Mouse (Mus musculus): Measurements from ENCODE around the gene Hils1. TPM values are rescaled to one million over a fixed set of nuclear protein-coding genes. Genes with fewer than 3 reads are reported as not detected.
A peak's percentile ranks its signal among the peaks of the same experiment; 100 is the strongest.

The Hils1 gene
- polyA plus RNA-seq (2014; fragmentation: Nextera tagmentation; extraction: Ambion mirVana), result not detected in 2 replicates

- WGBS, result 66% methylated on average over 4 of the region's 4 CpGs
- no peaks in the 10 kb centered on the region for H3K27me3 ChIP-seq (ENCODE audit: control insufficient read depth, insufficient read depth, low read length)
- DNase-seq, result no peak
Observed at GRCm38 (mm10) chr11:94967419-94967818, at the start of gene Hils1. Hils1 (plus strand) TSS chr11:94967593.

DNA sequence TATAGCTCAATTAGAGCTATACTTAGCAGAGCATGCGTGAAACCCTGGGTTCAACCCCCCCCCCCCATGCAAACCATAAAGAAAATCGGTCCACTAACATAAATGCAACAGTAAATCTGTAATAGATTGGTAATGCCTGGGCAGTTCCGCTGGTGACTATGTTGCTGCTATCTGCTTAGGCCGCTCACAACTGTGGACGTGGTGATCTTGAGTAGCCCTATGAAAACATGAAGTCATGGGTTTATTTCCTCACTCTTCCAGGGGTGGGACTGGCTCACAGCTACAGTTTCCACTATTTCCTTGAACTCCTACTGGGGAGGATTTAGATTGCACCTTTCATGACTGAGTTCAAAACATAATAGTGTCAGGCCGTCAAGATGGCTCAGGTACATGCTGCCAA, 49.7 kb upstream of the Hils1 start:
- no peaks in the 10 kb centered on the region for H3K36me3 ChIP-seq (ENCODE audit: control insufficient read depth, insufficient read depth, low read length)
- H3K9me3 ChIP-seq (ENCODE audit: control insufficient read depth, low read length), result no peaks in the 10 kb centered on the region
- 82% methylated on average over 6 of the region's 6 CpGs for WGBS
- ATAC-seq (ENCODE audit: low FRiP score, low TSS enrichment) (no peak), DNase-seq (no peak)
- H3K9ac ChIP-seq (replicated peaks; ENCODE audit: low read length), result no peak overlapping the region
- H3K4me2 ChIP-seq (ENCODE audit: low read length), result no peak overlapping the region
- no peaks in the 10 kb centered on the region for H3K4me1 ChIP-seq (ENCODE audit: control insufficient read depth, insufficient read depth, low read length)
- H3K27me3 ChIP-seq (ENCODE audit: control insufficient read depth, insufficient read depth, low read length), result no peaks in the 10 kb centered on the region
- H3K27ac ChIP-seq (replicated peaks; ENCODE audit: low read depth, low read length), result no peak overlapping the region
- H3K4me3 ChIP-seq (replicated peaks; ENCODE audit: low read depth, low read length), result no peak overlapping the region

More at GRCm38 (mm10) chr11:94967419-94967818, at the start of gene Hils1:
- H3K4me1 ChIP-seq (ENCODE audit: control insufficient read depth, insufficient read depth, low read length), result no peaks in the 10 kb centered on the region
- no peak for ATAC-seq (ENCODE audit: low FRiP score, low TSS enrichment)
- H3K4me2 ChIP-seq (ENCODE audit: low read length), result no peak within 1 kb of the TSS
- H3K36me3 ChIP-seq (ENCODE audit: control insufficient read depth, insufficient read depth, low read length), result no peaks in the 10 kb centered on the region
- H3K27ac ChIP-seq (replicated peaks; ENCODE audit: low read depth, low read length), result no peak within 1 kb of the TSS
- H3K9me3 ChIP-seq (ENCODE audit: control insufficient read depth, low read length), result no peaks in the 10 kb centered on the region
- no peak within 1 kb of the TSS for H3K4me3 ChIP-seq (replicated peaks; ENCODE audit: low read depth, low read length)
- H3K9ac ChIP-seq (replicated peaks; ENCODE audit: low read length), result no peak within 1 kb of the TSS

- H3K27me3 ChIP-seq (ENCODE audit: control insufficient read depth, insufficient read depth, low read length), result no peaks in the 10 kb centered on the region
- no peak overlapping the region for H3K9ac ChIP-seq (replicated peaks; ENCODE audit: low read length)
- WGBS, result 74% methylated on average over 6 of the region's 6 CpGs
- H3K4me3 ChIP-seq (replicated peaks; ENCODE audit: low read depth, low read length), result no peak overlapping the region
- no peak overlapping the region for H3K4me2 ChIP-seq (ENCODE audit: low read length)
- no peak for DNase-seq
- H3K9me3 ChIP-seq (ENCODE audit: control insufficient read depth, low read length), result no peaks in the 10 kb centered on the region
- H3K36me3 ChIP-seq (ENCODE audit: control insufficient read depth, insufficient read depth, low read length), result no peaks in the 10 kb centered on the region
- no peak overlapping the region for H3K27ac ChIP-seq (replicated peaks; ENCODE audit: low read depth, low read length)
- H3K4me1 ChIP-seq (ENCODE audit: control insufficient read depth, insufficient read depth, low read length), result no peaks in the 10 kb centered on the region
- ATAC-seq (ENCODE audit: low FRiP score, low TSS enrichment), result no peak
Observed at GRCm38 (mm10) chr11:94920996-94921401, 46.4 kb upstream of the Hils1 start.

- Histone ChIP-seq H3K27ac (replicated peaks; ENCODE audit: low read depth, low read length) (no peak overlapping the region), H3K27me3 (ENCODE audit: control insufficient read depth, insufficient read depth, low read length) (no peaks in the 10 kb centered on the region), H3K9ac (replicated peaks; ENCODE audit: low read length) (no peak overlapping the region), H3K4me1 (ENCODE audit: control insufficient read depth, insufficient read depth, low read length) (peaks cover 6% of the 10 kb centered on the region; the same call in 1 of the 2 replicates), H3K36me3 (ENCODE audit: control insufficient read depth, insufficient read depth, low read length) (no peaks in the 10 kb centered on the region), H3K9me3 (ENCODE audit: control insufficient read depth, low read length) (no peaks in the 10 kb centered on the region), H3K4me3 (replicated peaks; ENCODE audit: low read depth, low read length) (no peak overlapping the region), H3K4me2 (ENCODE audit: low read length) (no peak overlapping the region)
- WGBS, result 93% methylated on average over 4 of the region's 4 CpGs
- ATAC-seq (ENCODE audit: low FRiP score, low TSS enrichment) (no peak), DNase-seq (no peak)
Observed at GRCm38 (mm10) chr11:94924977-94925376, 42.4 kb upstream of the Hils1 start.

DNA sequence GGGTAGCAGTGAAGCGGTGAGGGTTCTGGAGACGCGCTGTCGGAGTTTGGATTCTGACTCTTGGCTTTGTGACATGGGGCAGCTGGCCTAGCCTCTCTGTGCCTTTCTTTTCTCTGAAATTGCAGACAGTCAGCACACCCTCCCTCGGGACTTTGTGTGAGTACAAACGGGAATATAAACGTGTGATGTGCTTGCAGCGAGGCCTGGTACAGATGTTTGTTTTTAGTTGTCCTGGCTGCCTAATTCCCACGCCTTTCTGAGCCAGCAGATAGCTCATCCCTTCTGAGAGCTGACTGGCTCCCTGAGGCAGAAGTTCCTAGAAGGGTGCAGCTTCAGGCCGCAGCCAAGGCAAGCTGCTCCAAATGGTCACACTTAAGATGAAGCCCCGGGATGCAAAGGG, 41.0 kb upstream of the Hils1 start:
- WGBS, result 76% methylated on average over 11 of the region's 11 CpGs
- Histone ChIP-seq H3K4me2 (ENCODE audit: low read length) (no peak overlapping the region), H3K9ac (replicated peaks; ENCODE audit: low read length) (no peak overlapping the region), H3K9me3 (ENCODE audit: control insufficient read depth, low read length) (no peaks in the 10 kb centered on the region), H3K4me1 (ENCODE audit: control insufficient read depth, insufficient read depth, low read length) (peaks cover 6% of the 10 kb centered on the region; the same call in 1 of the 2 replicates), H3K27me3 (ENCODE audit: control insufficient read depth, insufficient read depth, low read length) (no peaks in the 10 kb centered on the region), H3K4me3 (replicated peaks; ENCODE audit: low read depth, low read length) (no peak overlapping the region), H3K27ac (replicated peaks; ENCODE audit: low read depth, low read length) (no peak overlapping the region), H3K36me3 (ENCODE audit: control insufficient read depth, insufficient read depth, low read length) (no peaks in the 10 kb centered on the region)
- no peak for DNase-seq
- ATAC-seq (ENCODE audit: low FRiP score, low TSS enrichment), result no peak

DNA sequence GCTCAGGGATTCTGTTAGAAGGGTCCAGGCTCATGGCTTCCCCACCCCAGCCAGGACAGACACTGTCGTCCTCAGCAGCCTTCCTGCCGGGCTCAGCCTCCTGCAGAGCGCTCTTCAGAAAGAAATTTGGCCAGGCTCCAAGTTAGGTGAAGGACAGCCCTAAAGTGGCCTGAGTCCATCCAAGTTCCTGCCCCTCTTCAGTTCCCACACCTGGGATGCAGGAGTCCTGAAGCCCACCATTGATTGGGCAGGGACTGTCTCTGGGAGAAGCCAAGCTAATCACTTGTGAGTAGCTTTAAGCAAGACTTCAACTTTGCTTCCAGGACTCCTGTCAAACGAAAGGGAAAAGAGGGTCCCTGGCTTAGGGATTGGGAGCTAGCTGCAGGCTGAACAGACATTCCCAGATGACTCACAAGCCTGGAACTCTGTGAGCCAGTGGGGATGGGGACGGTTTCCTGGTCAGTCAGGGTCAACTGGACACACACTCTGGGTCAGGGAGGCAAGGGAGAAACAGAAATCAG, 39.6 kb upstream of the Hils1 start:
- no peak overlapping the region for H3K4me3 ChIP-seq (replicated peaks; ENCODE audit: low read depth, low read length)
- H3K9ac ChIP-seq (replicated peaks; ENCODE audit: low read length), result no peak overlapping the region
- ATAC-seq (ENCODE audit: low FRiP score, low TSS enrichment) (no peak), DNase-seq (no peak)
- H3K36me3 ChIP-seq (ENCODE audit: control insufficient read depth, insufficient read depth, low read length), result no peaks in the 10 kb centered on the region
- H3K27me3 ChIP-seq (ENCODE audit: control insufficient read depth, insufficient read depth, low read length), result no peaks in the 10 kb centered on the region
- no peak overlapping the region for H3K4me2 ChIP-seq (ENCODE audit: low read length)
- peaks cover 6% of the 10 kb centered on the region; the same call in 1 of the 2 replicates for H3K4me1 ChIP-seq (ENCODE audit: control insufficient read depth, insufficient read depth, low read length)
- H3K9me3 ChIP-seq (ENCODE audit: control insufficient read depth, low read length), result no peaks in the 10 kb centered on the region
- H3K27ac ChIP-seq (replicated peaks; ENCODE audit: low read depth, low read length), result no peak overlapping the region
- WGBS, result 21% methylated on average over 5 of the region's 5 CpGs

DNA sequence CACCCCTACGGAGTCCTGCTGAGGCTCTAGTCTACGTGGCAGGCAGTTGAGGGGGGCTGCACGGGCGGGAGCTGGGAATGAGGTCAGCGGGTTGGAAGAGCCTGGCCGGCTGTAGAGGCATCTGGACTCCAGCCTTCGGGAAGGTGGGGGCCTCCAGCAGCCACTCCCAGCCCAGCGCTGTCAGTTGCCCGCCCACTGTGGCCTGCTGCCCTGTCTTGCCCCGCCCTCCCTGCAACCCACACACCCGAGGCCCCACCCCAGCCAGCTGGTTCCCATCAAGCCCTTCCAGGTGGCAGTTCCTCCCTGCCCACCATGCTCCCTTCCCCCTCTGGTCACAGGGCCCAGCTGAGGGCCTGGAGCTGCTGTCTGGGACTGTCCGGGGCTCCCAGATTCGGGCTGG, 38.6 kb upstream of the Hils1 start:
- Histone ChIP-seq H3K27ac (replicated peaks; ENCODE audit: low read depth, low read length) (no peak overlapping the region), H3K9me3 (ENCODE audit: control insufficient read depth, low read length) (no peaks in the 10 kb centered on the region), H3K9ac (replicated peaks; ENCODE audit: low read length) (no peak overlapping the region), H3K4me3 (replicated peaks; ENCODE audit: low read depth, low read length) (no peak overlapping the region), H3K27me3 (ENCODE audit: control insufficient read depth, insufficient read depth, low read length) (no peaks in the 10 kb centered on the region; the same call in 1 of the 2 replicates), H3K4me1 (ENCODE audit: control insufficient read depth, insufficient read depth, low read length) (peaks cover 6% of the 10 kb centered on the region; the same call in 1 of the 2 replicates), H3K36me3 (ENCODE audit: control insufficient read depth, insufficient read depth, low read length) (no peaks in the 10 kb centered on the region), H3K4me2 (ENCODE audit: low read length) (peak overlapping the region; percentile 29)
- WGBS, result 6% methylated on average over 10 of the region's 13 CpGs
- peak; percentile 57; the same call in 1 of the 2 replicates for ATAC-seq (ENCODE audit: low FRiP score, low TSS enrichment)
- DNase-seq, result peak; percentile 57

DNA sequence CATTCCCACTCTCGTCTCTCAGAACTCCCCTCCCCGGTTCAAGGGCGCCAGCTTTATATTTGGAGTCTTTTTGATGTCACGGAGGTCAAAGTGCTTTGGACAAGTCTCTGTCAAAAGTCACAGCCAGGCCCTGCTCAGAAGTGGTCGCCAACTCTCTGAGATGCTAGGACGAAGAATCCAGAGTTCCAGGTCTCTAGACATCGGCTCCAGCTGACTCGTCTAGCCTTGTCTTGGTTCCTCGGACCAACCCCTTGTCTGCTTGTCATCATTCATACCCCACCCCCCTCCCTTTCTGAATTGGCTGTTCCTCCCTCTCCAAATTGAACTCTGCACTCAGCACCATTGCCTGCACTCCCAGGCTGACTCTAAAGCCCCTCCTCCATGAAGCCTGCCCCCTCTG, 37.8 kb upstream of the Hils1 start:
- H3K9ac ChIP-seq (replicated peaks; ENCODE audit: low read length), result no peak overlapping the region
- no peak overlapping the region for H3K4me2 ChIP-seq (ENCODE audit: low read length)
- ATAC-seq (ENCODE audit: low FRiP score, low TSS enrichment) (no peak), DNase-seq (no peak)
- WGBS, result 50% methylated on average over 9 of the region's 9 CpGs
- H3K27me3 ChIP-seq (ENCODE audit: control insufficient read depth, insufficient read depth, low read length), result no peaks in the 10 kb centered on the region; the same call in 1 of the 2 replicates
- H3K9me3 ChIP-seq (ENCODE audit: control insufficient read depth, low read length), result no peaks in the 10 kb centered on the region
- no peaks in the 10 kb centered on the region for H3K36me3 ChIP-seq (ENCODE audit: control insufficient read depth, insufficient read depth, low read length)
- peaks cover 6% of the 10 kb centered on the region; the same call in 1 of the 2 replicates for H3K4me1 ChIP-seq (ENCODE audit: control insufficient read depth, insufficient read depth, low read length)
- no peak overlapping the region for H3K4me3 ChIP-seq (replicated peaks; ENCODE audit: low read depth, low read length)
- no peak overlapping the region for H3K27ac ChIP-seq (replicated peaks; ENCODE audit: low read depth, low read length)

DNA sequence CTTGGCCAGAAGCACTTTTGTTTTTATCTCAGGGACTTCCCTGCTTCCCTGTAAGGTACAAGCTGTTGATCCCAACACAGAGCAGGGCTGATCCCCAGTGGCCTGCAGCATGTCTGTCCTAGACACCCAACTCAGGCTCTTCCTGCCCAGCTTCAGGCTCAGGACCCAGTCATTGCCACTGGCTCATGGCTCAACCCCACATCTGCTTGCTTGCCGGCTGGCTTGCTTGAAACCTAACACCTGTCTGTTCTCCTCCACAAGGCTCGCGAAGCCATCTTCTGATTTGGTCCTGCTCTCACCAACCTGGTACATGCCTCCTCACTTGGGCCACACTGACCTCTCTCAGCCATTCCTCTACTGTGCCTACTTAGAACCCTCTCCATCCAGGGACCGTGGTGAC, 37.2 kb upstream of the Hils1 start:
- Histone ChIP-seq H3K27ac (replicated peaks; ENCODE audit: low read depth, low read length) (no peak overlapping the region), H3K27me3 (ENCODE audit: control insufficient read depth, insufficient read depth, low read length) (no peaks in the 10 kb centered on the region; the same call in 1 of the 2 replicates), H3K4me3 (replicated peaks; ENCODE audit: low read depth, low read length) (no peak overlapping the region), H3K4me2 (ENCODE audit: low read length) (no peak overlapping the region), H3K9me3 (ENCODE audit: control insufficient read depth, low read length) (no peaks in the 10 kb centered on the region), H3K36me3 (ENCODE audit: control insufficient read depth, insufficient read depth, low read length) (no peaks in the 10 kb centered on the region), H3K9ac (replicated peaks; ENCODE audit: low read length) (no peak overlapping the region), H3K4me1 (ENCODE audit: control insufficient read depth, insufficient read depth, low read length) (peaks cover 6% of the 10 kb centered on the region; the same call in 1 of the 2 replicates)
- 58% methylated on average over 4 of the region's 4 CpGs for WGBS
- ATAC-seq (ENCODE audit: low FRiP score, low TSS enrichment) (no peak), DNase-seq (no peak)

Data from midbrain, embryonic 14.5 days (tissue).